Mouse (Mus musculus): Measurements from ENCODE around the gene Il22ra2.

GRCm38 (mm10) chr10:19657426-19657825 is 35.6 kb downstream of the Il22ra2 start:
- TF ChIP-seq CTCF (IDR thresholded peaks at IDR 0.05), result no peak
- no peak for TF ChIP-seq EP300 (IDR thresholded peaks at IDR 0.05)
